Mouse (Mus musculus): ENCODE results near the gene Adgra1. TPM values are rescaled to one million over a fixed set of nuclear protein-coding genes. Genes with fewer than 3 reads are reported as not detected.
A peak's percentile ranks its signal among the peaks of the same experiment; 100 is the strongest.

Adgra1 gene
- polyA plus RNA-seq, 1 experiment from 2014 or later: 11.3 TPM

DNA sequence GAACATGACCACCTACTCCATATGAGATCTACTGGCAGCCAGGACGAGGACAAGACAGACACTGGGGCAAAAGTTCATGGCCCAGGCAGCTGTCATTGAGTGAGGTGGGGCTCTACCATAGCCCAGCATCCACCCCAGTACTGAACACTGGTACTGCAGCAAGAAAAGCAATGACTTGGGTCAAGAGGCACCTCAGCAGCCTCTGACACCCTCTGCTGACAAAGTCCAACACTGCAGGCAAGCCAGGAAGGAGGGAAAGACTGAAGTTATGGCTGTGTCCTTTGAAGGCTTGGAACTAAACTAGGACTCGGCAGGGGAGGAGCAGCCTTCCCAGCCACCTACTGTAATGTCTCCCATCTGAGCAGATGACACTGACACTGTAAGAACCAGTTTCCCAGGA lies 30.3 kb downstream of the Adgra1 start:
- 66% methylated on average over 2 of the region's 2 CpGs for WGBS
- no peaks in the 10 kb centered on the region for H3K27me3 ChIP-seq (ENCODE audit: control insufficient read depth, insufficient read depth, low read length)
- no peaks in the 10 kb centered on the region for H3K36me3 ChIP-seq (ENCODE audit: control insufficient read depth, insufficient read depth, low read length)
- DNase-seq (ENCODE audit: low spot score, missing footprints): no peak
- no peak overlapping the region for H3K4me2 ChIP-seq
- H3K9me3 ChIP-seq (ENCODE audit: control insufficient read depth, low read length): no peaks in the 10 kb centered on the region
- H3K4me3 ChIP-seq (ENCODE audit: low read depth, low read length): no peak overlapping the region
- no peak overlapping the region for H3K27ac ChIP-seq (ENCODE audit: low read depth, low read length)
- H3K4me1 ChIP-seq (ENCODE audit: control insufficient read depth, insufficient read depth, low read length): no peaks in the 10 kb centered on the region
- ATAC-seq (ENCODE audit: low FRiP score): no peak
- no peak overlapping the region for H3K9ac ChIP-seq (ENCODE audit: low read length)

DNA sequence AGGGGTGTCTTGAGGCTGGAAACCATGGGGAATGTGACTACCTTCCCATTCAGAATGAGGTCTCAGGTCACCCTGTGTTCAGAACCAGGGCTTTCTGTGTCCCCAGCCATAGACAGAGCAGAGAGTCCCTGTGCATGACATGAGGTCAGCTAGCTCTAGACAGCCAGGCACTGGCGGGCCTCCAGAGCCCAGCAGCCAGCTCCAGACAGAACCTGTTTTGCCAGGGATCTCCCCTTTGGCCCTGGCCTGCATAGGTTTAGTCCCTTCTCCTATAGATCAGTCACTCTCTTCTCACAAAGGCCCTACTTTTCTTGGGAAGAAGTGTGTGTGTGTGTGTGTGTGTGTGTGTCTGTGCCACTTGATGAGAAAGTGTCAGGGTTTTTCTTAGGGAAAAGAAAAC lies 30.9 kb downstream of the Adgra1 start:
- WGBS: 75% methylated on average over 1 of the region's 1 CpGs
- DNase-seq (ENCODE audit: low spot score, missing footprints) (no peak), ATAC-seq (ENCODE audit: low FRiP score) (no peak)
- Histone ChIP-seq H3K4me1 (ENCODE audit: control insufficient read depth, insufficient read depth, low read length) (no peaks in the 10 kb centered on the region), H3K27me3 (ENCODE audit: control insufficient read depth, insufficient read depth, low read length) (no peaks in the 10 kb centered on the region), H3K27ac (ENCODE audit: low read depth, low read length) (no peak overlapping the region), H3K36me3 (ENCODE audit: control insufficient read depth, insufficient read depth, low read length) (no peaks in the 10 kb centered on the region), H3K9me3 (ENCODE audit: control insufficient read depth, low read length) (no peaks in the 10 kb centered on the region), H3K9ac (ENCODE audit: low read length) (no peak overlapping the region), H3K4me3 (ENCODE audit: low read depth, low read length) (no peak overlapping the region), H3K4me2 (no peak overlapping the region)

DNA sequence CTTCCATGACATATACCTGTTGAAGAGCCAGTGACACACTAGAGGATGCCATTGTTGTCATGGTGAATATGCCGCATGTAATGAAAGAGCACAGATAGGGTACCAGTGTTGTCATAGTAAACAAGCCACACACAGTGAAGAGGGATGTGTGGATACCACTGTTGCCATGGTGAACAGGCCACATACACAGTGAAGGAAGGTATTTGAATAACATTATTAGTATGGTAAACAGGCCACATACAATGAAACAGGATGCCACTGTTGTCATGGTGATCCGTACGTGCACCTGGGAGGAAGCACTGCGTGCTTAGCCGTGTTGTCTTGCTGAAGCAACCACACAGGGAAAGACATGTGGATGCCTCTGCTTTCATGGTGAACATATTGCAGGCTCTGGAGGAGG lies 37.0 kb downstream of the Adgra1 start:
- WGBS: 92% methylated on average over 5 of the region's 5 CpGs
- no peak overlapping the region for H3K9ac ChIP-seq (ENCODE audit: low read length)
- H3K4me2 ChIP-seq: no peak overlapping the region
- no peaks in the 10 kb centered on the region for H3K9me3 ChIP-seq (ENCODE audit: control insufficient read depth, low read length)
- H3K4me1 ChIP-seq (ENCODE audit: control insufficient read depth, insufficient read depth, low read length): no peaks in the 10 kb centered on the region
- no peaks in the 10 kb centered on the region for H3K27me3 ChIP-seq (ENCODE audit: control insufficient read depth, insufficient read depth, low read length)
- no peak overlapping the region for H3K27ac ChIP-seq (ENCODE audit: low read depth, low read length)
- no peak overlapping the region for H3K4me3 ChIP-seq (ENCODE audit: low read depth, low read length)
- ATAC-seq (ENCODE audit: low FRiP score): no peak
- no peak for DNase-seq (ENCODE audit: low spot score, missing footprints)
- no peaks in the 10 kb centered on the region for H3K36me3 ChIP-seq (ENCODE audit: control insufficient read depth, insufficient read depth, low read length)

DNA sequence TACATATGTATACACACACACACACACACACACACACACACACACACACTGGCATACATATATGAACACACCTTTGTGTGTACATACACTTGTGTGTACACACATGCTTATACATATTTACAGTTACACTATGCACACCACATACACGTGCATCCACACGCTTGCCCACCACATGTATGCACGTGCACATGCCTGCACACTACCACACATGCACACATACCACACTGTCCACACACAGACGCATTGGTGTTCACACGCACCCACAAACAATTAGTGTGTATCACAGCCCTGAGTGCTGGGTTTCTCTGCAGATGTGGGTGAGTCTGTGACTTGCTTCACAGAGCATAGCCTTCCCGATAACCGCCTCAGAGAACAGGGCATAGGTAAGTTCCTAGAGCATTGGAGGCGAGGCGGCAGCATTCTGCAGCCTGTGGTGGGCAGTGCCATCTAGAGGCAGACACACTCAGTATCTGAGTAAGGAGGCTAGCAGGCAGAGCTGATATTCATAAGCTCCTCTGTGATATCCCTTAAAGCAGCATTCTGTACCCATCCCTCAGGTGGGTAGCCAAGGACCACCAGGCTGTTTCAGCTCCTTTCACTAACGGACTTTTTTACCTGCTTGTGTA lies 43.3 kb downstream of the Adgra1 start:
- Histone ChIP-seq H3K9me3 (ENCODE audit: control insufficient read depth, low read length) (no peaks in the 10 kb centered on the region), H3K4me3 (ENCODE audit: low read depth, low read length) (no peak overlapping the region), H3K4me2 (no peak overlapping the region), H3K27me3 (ENCODE audit: control insufficient read depth, insufficient read depth, low read length) (no peaks in the 10 kb centered on the region), H3K27ac (ENCODE audit: low read depth, low read length) (no peak overlapping the region), H3K9ac (ENCODE audit: low read length) (no peak overlapping the region), H3K36me3 (ENCODE audit: control insufficient read depth, insufficient read depth, low read length) (no peaks in the 10 kb centered on the region), H3K4me1 (ENCODE audit: control insufficient read depth, insufficient read depth, low read length) (no peaks in the 10 kb centered on the region)
- DNase-seq (ENCODE audit: low spot score, missing footprints) (no peak), ATAC-seq (ENCODE audit: low FRiP score) (no peak)
- 71% methylated on average over 10 of the region's 10 CpGs for WGBS

DNA sequence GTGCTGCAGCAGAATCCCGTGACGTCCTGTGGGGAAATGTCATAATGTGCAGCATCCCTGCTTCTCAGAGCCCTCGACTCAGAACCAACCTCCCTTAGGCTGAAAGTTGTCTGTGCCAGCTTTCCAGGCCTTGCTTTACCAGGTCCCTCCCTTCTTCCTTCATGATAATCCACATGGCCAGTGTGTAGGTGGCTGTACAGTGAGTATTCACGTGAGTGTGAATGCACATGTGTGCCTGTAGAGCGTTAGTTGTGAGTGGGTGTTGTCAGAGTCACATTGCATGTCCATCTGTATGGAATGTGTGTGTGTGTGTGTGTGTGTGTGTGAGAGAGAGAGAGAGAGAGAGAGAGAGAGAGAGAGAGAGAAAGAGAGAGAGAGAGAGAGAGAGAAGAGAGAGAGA lies 44.1 kb downstream of the Adgra1 start:
- no peaks in the 10 kb centered on the region for H3K9me3 ChIP-seq (ENCODE audit: control insufficient read depth, low read length)
- no peak for ATAC-seq (ENCODE audit: low FRiP score)
- H3K9ac ChIP-seq (ENCODE audit: low read length): no peak overlapping the region
- H3K36me3 ChIP-seq (ENCODE audit: control insufficient read depth, insufficient read depth, low read length): no peaks in the 10 kb centered on the region
- WGBS: 85% methylated on average over 5 of the region's 5 CpGs
- no peaks in the 10 kb centered on the region for H3K27me3 ChIP-seq (ENCODE audit: control insufficient read depth, insufficient read depth, low read length)
- H3K4me2 ChIP-seq: no peak overlapping the region
- no peak for DNase-seq (ENCODE audit: low spot score, missing footprints)
- no peak overlapping the region for H3K4me3 ChIP-seq (ENCODE audit: low read depth, low read length)
- H3K4me1 ChIP-seq (ENCODE audit: control insufficient read depth, insufficient read depth, low read length): no peaks in the 10 kb centered on the region
- no peak overlapping the region for H3K27ac ChIP-seq (ENCODE audit: low read depth, low read length)

DNA sequence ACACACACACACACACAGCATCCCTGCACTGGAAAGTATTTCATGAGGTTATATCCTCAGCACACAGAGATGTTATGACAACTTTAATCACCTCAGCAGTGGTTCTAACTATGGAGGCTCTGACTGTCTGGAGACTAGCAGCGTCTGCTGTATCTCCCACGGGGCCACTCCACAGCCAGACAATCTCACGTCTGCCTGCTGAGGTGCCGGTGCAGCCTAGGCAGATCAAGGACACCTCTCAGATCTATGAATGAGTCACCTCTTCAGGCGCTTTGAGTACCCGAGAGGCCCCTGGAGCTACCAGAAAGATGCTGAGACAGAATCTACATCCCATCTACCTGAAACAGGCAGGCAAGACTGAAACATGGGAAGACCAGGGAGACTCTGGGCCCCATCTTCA lies 44.6 kb downstream of the Adgra1 start:
- Histone ChIP-seq H3K4me1 (ENCODE audit: control insufficient read depth, insufficient read depth, low read length) (no peaks in the 10 kb centered on the region), H3K36me3 (ENCODE audit: control insufficient read depth, insufficient read depth, low read length) (no peaks in the 10 kb centered on the region), H3K4me2 (no peak overlapping the region), H3K27ac (ENCODE audit: low read depth, low read length) (no peak overlapping the region), H3K27me3 (ENCODE audit: control insufficient read depth, insufficient read depth, low read length) (no peaks in the 10 kb centered on the region), H3K4me3 (ENCODE audit: low read depth, low read length) (no peak overlapping the region), H3K9ac (ENCODE audit: low read length) (no peak overlapping the region), H3K9me3 (ENCODE audit: control insufficient read depth, low read length) (no peaks in the 10 kb centered on the region)
- no peak for DNase-seq (ENCODE audit: low spot score, missing footprints)
- 72% methylated on average over 6 of the region's 6 CpGs for WGBS
- no peak for ATAC-seq (ENCODE audit: low FRiP score)

DNA sequence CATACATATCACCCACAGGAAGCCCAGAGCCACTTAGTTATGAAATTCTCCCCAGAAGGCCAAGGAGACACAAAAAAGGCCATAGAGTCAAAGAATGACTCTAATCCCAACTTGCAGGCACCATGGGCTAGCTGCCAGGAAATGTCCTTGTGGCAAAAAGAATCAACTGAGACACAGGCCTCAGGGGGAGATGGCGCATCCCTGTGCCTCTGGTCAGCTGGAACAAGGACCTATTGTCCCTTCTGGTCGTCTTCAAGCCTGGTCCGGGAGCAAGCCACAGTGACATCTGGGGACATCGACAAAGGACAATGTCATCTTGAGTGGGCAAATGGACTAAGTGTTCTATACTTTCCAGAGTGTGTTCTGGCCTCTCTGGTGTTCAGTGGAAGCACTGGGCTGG lies 49.6 kb downstream of the Adgra1 start:
- Histone ChIP-seq H3K4me1 (ENCODE audit: control insufficient read depth, insufficient read depth, low read length) (no peaks in the 10 kb centered on the region), H3K4me3 (ENCODE audit: low read depth, low read length) (no peak overlapping the region), H3K4me2 (no peak overlapping the region), H3K36me3 (ENCODE audit: control insufficient read depth, insufficient read depth, low read length) (no peaks in the 10 kb centered on the region), H3K27me3 (ENCODE audit: control insufficient read depth, insufficient read depth, low read length) (no peaks in the 10 kb centered on the region), H3K27ac (ENCODE audit: low read depth, low read length) (no peak overlapping the region), H3K9ac (ENCODE audit: low read length) (no peak overlapping the region), H3K9me3 (ENCODE audit: control insufficient read depth, low read length) (no peaks in the 10 kb centered on the region)
- DNase-seq (ENCODE audit: low spot score, missing footprints) (no peak), ATAC-seq (ENCODE audit: low FRiP score) (no peak)
- 90% methylated on average over 4 of the region's 4 CpGs for WGBS

DNA sequence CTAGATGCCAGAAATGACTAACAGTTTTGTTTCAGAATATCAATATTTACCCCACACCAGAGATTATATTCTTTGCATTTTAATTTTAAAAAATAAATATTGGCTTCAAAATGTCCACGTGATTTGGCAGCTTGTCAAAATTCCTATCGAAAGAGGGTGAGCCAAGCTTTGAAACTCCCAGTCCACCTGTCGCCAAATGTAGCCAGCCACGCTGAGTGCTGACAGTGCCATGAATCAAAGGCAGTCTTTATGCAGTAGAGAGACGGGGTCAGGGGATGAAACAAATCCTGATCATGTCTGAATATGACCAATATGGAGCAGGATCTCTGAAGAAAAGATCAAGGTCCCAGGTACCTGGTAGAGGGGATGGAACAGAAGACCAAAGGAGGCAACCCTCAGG lies 57.8 kb downstream of the Adgra1 start:
- Histone ChIP-seq H3K27ac (ENCODE audit: low read depth, low read length) (no peak overlapping the region), H3K4me2 (no peak overlapping the region), H3K4me3 (ENCODE audit: low read depth, low read length) (no peak overlapping the region), H3K9me3 (ENCODE audit: control insufficient read depth, low read length) (no peaks in the 10 kb centered on the region), H3K27me3 (ENCODE audit: control insufficient read depth, insufficient read depth, low read length) (peaks cover 29% of the 10 kb centered on the region), H3K9ac (ENCODE audit: low read length) (no peak overlapping the region), H3K36me3 (ENCODE audit: control insufficient read depth, insufficient read depth, low read length) (no peaks in the 10 kb centered on the region), H3K4me1 (ENCODE audit: control insufficient read depth, insufficient read depth, low read length) (no peaks in the 10 kb centered on the region)
- no peak for DNase-seq (ENCODE audit: low spot score, missing footprints)
- 86% methylated on average over 5 of the region's 5 CpGs for WGBS
- no peak for ATAC-seq (ENCODE audit: low FRiP score)

DNA sequence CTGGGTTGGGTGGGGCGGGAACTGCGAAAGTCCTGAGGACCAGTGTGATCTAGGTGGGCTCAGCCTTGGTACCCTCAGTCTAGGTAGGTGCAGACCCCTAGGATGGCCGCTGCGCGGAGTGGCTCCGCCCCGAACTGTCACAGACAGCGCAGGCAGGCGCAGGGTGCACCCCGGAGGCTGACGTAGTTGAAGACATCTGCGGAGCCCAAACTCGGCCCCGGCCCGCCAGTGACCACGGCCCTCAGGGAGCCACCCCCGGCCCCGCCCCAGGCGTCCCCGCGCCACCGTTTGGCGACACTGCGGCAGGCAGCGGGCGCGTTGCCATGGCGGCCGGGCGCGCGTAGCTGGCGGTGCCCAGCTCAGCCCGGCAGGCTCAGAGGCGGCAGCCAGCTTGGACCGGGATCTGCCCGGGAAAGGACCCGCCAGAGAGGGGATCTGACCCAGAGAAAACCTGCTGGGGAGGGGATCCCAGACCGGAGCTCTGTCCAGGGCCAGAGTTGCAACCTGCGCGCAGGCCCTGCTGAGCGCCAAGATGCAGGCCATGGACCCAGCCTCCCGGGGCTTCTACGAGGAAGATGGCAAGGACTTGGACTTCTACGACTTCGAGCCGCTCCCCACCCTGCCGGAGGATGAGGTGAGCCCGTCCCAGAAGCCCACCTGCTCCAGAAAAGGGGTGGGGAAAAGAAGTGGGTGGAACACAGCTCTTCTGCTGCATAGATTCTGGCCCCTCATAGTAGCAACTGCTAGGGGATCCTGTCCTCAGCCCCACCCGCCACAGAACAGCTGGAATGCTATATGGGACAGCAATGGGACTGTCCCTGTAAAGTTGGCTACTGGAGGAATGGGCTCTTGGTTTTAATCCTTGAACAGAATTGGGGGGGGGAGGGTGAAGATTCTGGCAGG lies 60.9 kb downstream of the Adgra1 start, which contains the start of gene Kndc1:
TSS of gene Kndc1 (plus strand) at position 42 of the 903 bp plus-strand sequence.
- H3K4me2 ChIP-seq: peak within 1 kb of the TSS; percentile 86
- ATAC-seq (ENCODE audit: low FRiP score): peak; percentile 85
- peak within 1 kb of the TSS; percentile 57 for H3K9ac ChIP-seq (ENCODE audit: low read length)
- peak; percentile 92 for DNase-seq (ENCODE audit: low spot score, missing footprints)
- H3K27ac ChIP-seq (ENCODE audit: low read depth, low read length): no peak within 1 kb of the TSS
- H3K4me3 ChIP-seq (ENCODE audit: low read depth, low read length): peak within 1 kb of the TSS; percentile 43
- 2% methylated on average over 47 of the region's 50 CpGs for WGBS
- H3K4me1 ChIP-seq (ENCODE audit: control insufficient read depth, insufficient read depth, low read length): no peaks in the 10 kb centered on the region
- no peaks in the 10 kb centered on the region for H3K36me3 ChIP-seq (ENCODE audit: control insufficient read depth, insufficient read depth, low read length)
- peaks cover 29% of the 10 kb centered on the region for H3K27me3 ChIP-seq (ENCODE audit: control insufficient read depth, insufficient read depth, low read length)
- H3K9me3 ChIP-seq (ENCODE audit: control insufficient read depth, low read length): no peaks in the 10 kb centered on the region

All from midbrain, embryonic 11.5 days (tissue).